Comparison of ENCODE assay signal across 20 mouse cellular contexts in genomic region chr13:82620749-82621148, GRCm38 (mm10).
DNase-seq lines count a peak whose midpoint lies in the region; ATAC-seq lines count a peak whose summit lies in the region.
"Had no signal": no experiment of that assay in that cellular context is flagged by ENCODE, and none has a peak within 500 bp of the region (broad histone marks: within the 10 kb centered on the region; RNA-seq: fewer than 3 reads in every experiment).

No protein-coding gene starts in this region.

- peak; percentile 76 for ATAC-seq in hindbrain, embryonic 11.5 days (ENCODE audit: low FRiP score)
- ATAC-seq in forebrain, embryonic 16.5 days, result peak; percentile 87
- peak; percentile 91 for ATAC-seq in midbrain, embryonic 12.5 days (ENCODE audit: low FRiP score, low read depth)
- peak; percentile 72 for ATAC-seq in neural tube, embryonic 15.5 days (ENCODE audit: low FRiP score)
- ATAC-seq: intestine, postnatal 0 days had no signal

- no peak overlapping the region for H3K4me3 ChIP-seq in hindbrain, embryonic 11.5 days (ENCODE audit: low read depth, low read length)
- H3K4me3 ChIP-seq in hindbrain, embryonic 10.5 days, result no peak overlapping the region
- no peak overlapping the region for H3K4me3 ChIP-seq in forebrain, embryonic 16.5 days (replicated peaks; ENCODE audit: low read length)
- H3K4me3 ChIP-seq in midbrain, embryonic 12.5 days, result no peak overlapping the region
- H3K4me3 ChIP-seq in neural tube, embryonic 15.5 days (replicated peaks), result no peak overlapping the region
- H3K4me3 ChIP-seq: embryonic facial prominence, embryonic 13.5 days; heart, embryonic 10.5 days; lung, embryonic 15.5 days had no signal

- DNase-seq in hindbrain, embryonic 11.5 days (ENCODE audit: low spot score), result no peak
- no peak for DNase-seq in hindbrain, embryonic 10.5 days (ENCODE audit: low spot score)
- DNase-seq in left cerebral cortex, postnatal 36 days (ENCODE audit: low spot score in 2 of 2), result no peak
- DNase-seq in adrenal gland, postnatal 14 days, result no peak
- no peak for DNase-seq in urinary bladder, postnatal 10 days (ENCODE audit: low spot score)
- DNase-seq: cerebellum, adult 11 months; cerebellum, postnatal 36 days; gastrocnemius, postnatal 25 days; kidney, postnatal 36 days; left cerebral cortex, postnatal 4 days; spleen, adult 18-20 months; thymus, postnatal 14 days had no signal

- 53% methylated on average over 1 of the region's 1 CpGs for WGBS in hindbrain, embryonic 11.5 days
- WGBS in hindbrain, embryonic 10.5 days, result 81% methylated on average over 1 of the region's 1 CpGs
- WGBS in forebrain, embryonic 16.5 days, result 6% methylated on average over 1 of the region's 1 CpGs
- WGBS in midbrain, embryonic 12.5 days, result 39% methylated on average over 1 of the region's 1 CpGs
- 16% methylated on average over 1 of the region's 1 CpGs for WGBS in neural tube, embryonic 15.5 days

- H3K27me3 ChIP-seq in hindbrain, embryonic 11.5 days (ENCODE audit: control insufficient read depth, insufficient read depth, low read length), result no peaks in the 10 kb centered on the region
- H3K27me3 ChIP-seq in hindbrain, embryonic 10.5 days (ENCODE audit: insufficient read depth, poor library complexity, severe bottlenecking), result no peaks in the 10 kb centered on the region
- no peaks in the 10 kb centered on the region for H3K27me3 ChIP-seq in forebrain, embryonic 16.5 days (replicated peaks; ENCODE audit: control insufficient read depth, insufficient read depth, low read length)
- H3K27me3 ChIP-seq in midbrain, embryonic 12.5 days, result no peaks in the 10 kb centered on the region
- no peaks in the 10 kb centered on the region for H3K27me3 ChIP-seq in neural tube, embryonic 15.5 days (replicated peaks)
- H3K27me3 ChIP-seq: embryonic facial prominence, embryonic 13.5 days; lung, embryonic 15.5 days had no signal

- H3K9me3 ChIP-seq in hindbrain, embryonic 11.5 days (ENCODE audit: control insufficient read depth, low read length), result no peaks in the 10 kb centered on the region
- no peaks in the 10 kb centered on the region for H3K9me3 ChIP-seq in hindbrain, embryonic 10.5 days
- H3K9me3 ChIP-seq in forebrain, embryonic 16.5 days (ENCODE audit: control insufficient read depth, low read length), result no peaks in the 10 kb centered on the region; the same call in 1 of the 2 replicates
- H3K9me3 ChIP-seq in midbrain, embryonic 12.5 days, result no peaks in the 10 kb centered on the region
- H3K9me3 ChIP-seq in neural tube, embryonic 15.5 days (replicated peaks), result no peaks in the 10 kb centered on the region
- H3K9me3 ChIP-seq: embryonic facial prominence, embryonic 13.5 days; heart, embryonic 10.5 days; lung, embryonic 15.5 days had no signal

- no peaks in the 10 kb centered on the region for H3K4me1 ChIP-seq in hindbrain, embryonic 11.5 days (replicated peaks; ENCODE audit: control insufficient read depth, insufficient read depth, low read length)
- no peaks in the 10 kb centered on the region for H3K4me1 ChIP-seq in hindbrain, embryonic 10.5 days (replicated peaks)
- peaks cover 9% of the 10 kb centered on the region for H3K4me1 ChIP-seq in forebrain, embryonic 16.5 days (replicated peaks; ENCODE audit: control insufficient read depth, insufficient read depth, low read length)
- peaks cover 6% of the 10 kb centered on the region; the same call in 1 of the 2 replicates for H3K4me1 ChIP-seq in midbrain, embryonic 12.5 days
- H3K4me1 ChIP-seq in neural tube, embryonic 15.5 days, result peaks cover 2% of the 10 kb centered on the region; the same call in 1 of the 2 replicates
- H3K4me1 ChIP-seq: embryonic facial prominence, embryonic 13.5 days; heart, embryonic 10.5 days; lung, embryonic 15.5 days had no signal

- no peaks in the 10 kb centered on the region for H3K36me3 ChIP-seq in hindbrain, embryonic 11.5 days (ENCODE audit: control insufficient read depth, insufficient read depth, low read length)
- no peaks in the 10 kb centered on the region for H3K36me3 ChIP-seq in hindbrain, embryonic 10.5 days
- H3K36me3 ChIP-seq in forebrain, embryonic 16.5 days (ENCODE audit: control insufficient read depth, insufficient read depth), result no peaks in the 10 kb centered on the region
- no peaks in the 10 kb centered on the region for H3K36me3 ChIP-seq in midbrain, embryonic 12.5 days
- no peaks in the 10 kb centered on the region for H3K36me3 ChIP-seq in neural tube, embryonic 15.5 days
- H3K36me3 ChIP-seq: embryonic facial prominence, embryonic 13.5 days; heart, embryonic 10.5 days; lung, embryonic 15.5 days had no signal

- intact Hi-C loops in left cerebral cortex, postnatal 36 days (cut with DNase I), result no loop called here

- no peak overlapping the region for H3K27ac ChIP-seq in hindbrain, embryonic 11.5 days (ENCODE audit: low read depth, low read length)
- H3K27ac ChIP-seq in hindbrain, embryonic 10.5 days, result no peak overlapping the region
- H3K27ac ChIP-seq in forebrain, embryonic 16.5 days (ENCODE audit: low read length), result no peak overlapping the region
- H3K27ac ChIP-seq in midbrain, embryonic 12.5 days (replicated peaks), result no peak overlapping the region
- no peak overlapping the region for H3K27ac ChIP-seq in neural tube, embryonic 15.5 days (replicated peaks)
- H3K27ac ChIP-seq: embryonic facial prominence, embryonic 13.5 days; heart, embryonic 10.5 days; lung, embryonic 15.5 days had no signal

- no peak overlapping the region for H3K9ac ChIP-seq in hindbrain, embryonic 11.5 days (ENCODE audit: low read depth, low read length)
- H3K9ac ChIP-seq in forebrain, embryonic 16.5 days (replicated peaks; ENCODE audit: low read depth, low read length), result no peak overlapping the region
- no peak overlapping the region for H3K9ac ChIP-seq in midbrain, embryonic 12.5 days (replicated peaks)
- no peak overlapping the region for H3K9ac ChIP-seq in neural tube, embryonic 15.5 days (replicated peaks)
- H3K9ac ChIP-seq: embryonic facial prominence, embryonic 13.5 days; lung, embryonic 15.5 days had no signal

- no peak overlapping the region for H3K4me2 ChIP-seq in hindbrain, embryonic 11.5 days (replicated peaks; ENCODE audit: low read depth, low read length)
- no peak overlapping the region for H3K4me2 ChIP-seq in forebrain, embryonic 16.5 days (ENCODE audit: low read length)
- no peak overlapping the region for H3K4me2 ChIP-seq in midbrain, embryonic 12.5 days (replicated peaks)
- no peak overlapping the region for H3K4me2 ChIP-seq in neural tube, embryonic 15.5 days
- H3K4me2 ChIP-seq: embryonic facial prominence, embryonic 13.5 days; liver, embryonic 11.5 days; lung, embryonic 15.5 days had no signal
